Mouse (Mus musculus) forebrain, embryonic 16.5 days (tissue): ENCODE data around the gene Rnf13. TPM values are rescaled to one million over a fixed set of nuclear protein-coding genes. Genes with fewer than 3 reads are reported as not detected.

Experiments used
- ATAC-seq: fragments of 200-750 bp; cut with Nextera tagmentation; 2 replicates; pipeline ENCODE4 v1.8.0; 2017; ENCODE audit warnings: mild to moderate bottlenecking, moderate library complexity
- H3K27ac ChIP-seq: fragments of 300-500 bp; sonication (generic); 2 replicates; pipeline ENCODE4 v1.5.1; 2014; ENCODE audit warnings: low read length, control low read depth
- H3K27me3 ChIP-seq: fragments of 300-500 bp; sonication (generic); replicated peaks from 2 replicates; pipeline ENCODE4 v1.6.1; 2014; ENCODE audit warnings: low read length; ENCODE audit not compliant: control insufficient read depth, insufficient read depth
- H3K36me3 ChIP-seq: fragments of 300-500 bp; sonication (generic); 2 replicates; pipeline ENCODE4 v1.6.1; 2014; ENCODE audit not compliant: control insufficient read depth, insufficient read depth
- H3K4me1 ChIP-seq: fragments of 300-500 bp; sonication (generic); replicated peaks from 2 replicates; pipeline ENCODE4 v1.6.1; 2014; ENCODE audit warnings: low read length; ENCODE audit not compliant: control insufficient read depth, insufficient read depth
- H3K4me2 ChIP-seq: fragments of 300-500 bp; sonication (generic); 2 replicates; pipeline ENCODE4 v1.6.1; 2014; ENCODE audit warnings: mild to moderate bottlenecking, low read length, control low read depth
- H3K4me3 ChIP-seq: fragments of 300-500 bp; sonication (generic); replicated peaks from 2 replicates; pipeline ENCODE4 v1.5.1; 2014; ENCODE audit warnings: mild to moderate bottlenecking, low read length, control low read depth
- H3K9ac ChIP-seq: fragments of 300-500 bp; sonication (generic); replicated peaks from 2 replicates; pipeline ENCODE4 v1.6.1; 2014; ENCODE audit warnings: low read depth, low read length, control low read depth
- H3K9me3 ChIP-seq: fragments of 300-500 bp; sonication (generic); 2 replicates; pipeline ENCODE4 v1.6.1; 2016; ENCODE audit warnings: low read length; ENCODE audit not compliant: control insufficient read depth
- WGBS: fragments of 180-500 bp; shearing (Covaris S2); extraction: QIAGEN DNeasy Blood & Tissue Kit; methylation state at CpG from one replicate; pipeline ENCODE4 v1.1.7; 2014; 5-methylcytosine and 5-hydroxymethylcytosine counted together
- polyA plus RNA-seq: library from polyadenylated mRNA; unstranded; fragments of >200 nt; fragmentation: Nextera tagmentation; extraction: Ambion mirVana; gene quantifications from 2 replicates; pipeline ENCODE4 v1.2.1, GENCODE M21; 2015

Gene Rnf13
- polyA plus RNA-seq, 1 experiment from 2014 or later: 94.1 TPM

DNA sequence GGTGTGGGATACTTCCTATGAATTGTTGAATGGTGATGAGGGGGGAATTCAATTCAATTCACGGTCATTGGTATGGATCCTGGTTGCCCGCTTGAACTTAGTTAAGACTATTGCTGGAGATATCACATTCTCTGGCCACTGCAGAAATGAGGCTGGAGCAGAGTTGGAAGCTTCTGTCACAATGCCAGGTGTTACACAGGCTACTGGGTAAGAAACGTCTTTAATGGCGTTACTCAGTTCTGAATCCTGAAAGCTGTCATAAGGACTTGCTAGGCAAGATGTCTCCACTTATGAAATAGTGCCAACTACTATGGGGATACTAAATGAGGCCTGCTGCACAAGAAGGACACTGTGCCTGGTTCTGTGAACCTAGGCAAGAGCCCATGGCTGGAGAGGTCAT is 101.0 kb downstream of the Rnf13 start:
- Histone ChIP-seq H3K27ac (no peak overlapping the region), H3K9ac (no peak overlapping the region), H3K27me3 (no peaks in the 10 kb centered on the region), H3K4me1 (no peaks in the 10 kb centered on the region), H3K36me3 (peaks cover 11% of the 10 kb centered on the region), H3K4me2 (no peak overlapping the region), H3K4me3 (no peak overlapping the region), H3K9me3 (no peaks in the 10 kb centered on the region)
- ATAC-seq: no peak
- WGBS: 88% methylated on average over 4 of the region's 4 CpGs

GRCm38 (mm10) chr3:57843775-57844174 is 107.9 kb downstream of the Rnf13 start:
- no peak overlapping the region for H3K4me2 ChIP-seq
- no peak overlapping the region for H3K9ac ChIP-seq
- no peak overlapping the region for H3K27ac ChIP-seq
- peaks cover 23% of the 10 kb centered on the region for H3K36me3 ChIP-seq
- no peak for ATAC-seq
- peaks cover 17% of the 10 kb centered on the region for H3K4me1 ChIP-seq
- H3K27me3 ChIP-seq: no peaks in the 10 kb centered on the region
- no peaks in the 10 kb centered on the region for H3K9me3 ChIP-seq
- H3K4me3 ChIP-seq: no peak overlapping the region

- Histone ChIP-seq H3K27me3 (no peaks in the 10 kb centered on the region), H3K27ac (peak overlapping the region; percentile 98), H3K4me3 (peak overlapping the region; percentile 100), H3K4me1 (peaks cover 17% of the 10 kb centered on the region), H3K36me3 (peaks cover 18% of the 10 kb centered on the region), H3K9me3 (no peaks in the 10 kb centered on the region), H3K9ac (peak overlapping the region; percentile 100), H3K4me2 (peak overlapping the region; percentile 70)
- ATAC-seq: no peak
- WGBS: 3% methylated on average over 11 of the region's 11 CpGs
Observed at GRCm38 (mm10) chr3:57845786-57846661, 110.2 kb downstream of the Rnf13 start.

GRCm38 (mm10) chr3:57846662-57846911 is 110.7 kb downstream of the Rnf13 start:
- peak; percentile 0; the same call in 1 of the 2 replicates for ATAC-seq
- H3K4me2 ChIP-seq: peak overlapping the region; percentile 70

GRCm38 (mm10) chr3:57846912-57847759 is 111.3 kb downstream of the Rnf13 start:
- ATAC-seq: peak; percentile 89

More at GRCm38 (mm10) chr3:57846662-57846911, 110.7 kb downstream of the Rnf13 start:
- WGBS: 1% methylated on average over 9 of the region's 9 CpGs
- Histone ChIP-seq H3K36me3 (peaks cover 18% of the 10 kb centered on the region), H3K27ac (peak overlapping the region; percentile 98), H3K9ac (peak overlapping the region; percentile 100), H3K27me3 (no peaks in the 10 kb centered on the region), H3K9me3 (no peaks in the 10 kb centered on the region), H3K4me1 (peaks cover 17% of the 10 kb centered on the region), H3K4me3 (peak overlapping the region; percentile 100)

GRCm38 (mm10) chr3:57847760-57848185 is 111.9 kb downstream of the Rnf13 start, which contains the start of gene Pfn2:
Pfn2 (minus strand) TSS chr3:57848079.
- Histone ChIP-seq H3K4me1 (peaks cover 17% of the 10 kb centered on the region), H3K9me3 (no peaks in the 10 kb centered on the region), H3K36me3 (peaks cover 9% of the 10 kb centered on the region), H3K4me3 (peak within 1 kb of the TSS; percentile 100), H3K9ac (peak within 1 kb of the TSS; percentile 100), H3K27ac (peak within 1 kb of the TSS; percentile 98), H3K27me3 (no peaks in the 10 kb centered on the region), H3K4me2 (peak within 1 kb of the TSS; percentile 74)
- ATAC-seq: peak; percentile 84
- WGBS: 0% methylated on average over 41 of the region's 52 CpGs

More at GRCm38 (mm10) chr3:57846912-57847759, 111.3 kb downstream of the Rnf13 start:
- Histone ChIP-seq H3K4me3 (peak overlapping the region; percentile 100), H3K27ac (peak overlapping the region; percentile 98), H3K9ac (peak overlapping the region; percentile 100), H3K36me3 (peaks cover 15% of the 10 kb centered on the region), H3K27me3 (no peaks in the 10 kb centered on the region), H3K4me2 (peak overlapping the region; percentile 74), H3K4me1 (peaks cover 17% of the 10 kb centered on the region), H3K9me3 (no peaks in the 10 kb centered on the region)
- under 1% methylated on average over 74 of the region's 104 CpGs for WGBS

- Histone ChIP-seq H3K27me3 (no peaks in the 10 kb centered on the region), H3K36me3 (no peaks in the 10 kb centered on the region), H3K4me3 (no peak overlapping the region), H3K9ac (no peak overlapping the region), H3K4me2 (no peak overlapping the region), H3K4me1 (no peaks in the 10 kb centered on the region), H3K9me3 (no peaks in the 10 kb centered on the region), H3K27ac (no peak overlapping the region)
- ATAC-seq: no peak
- WGBS: 57% methylated on average over 3 of the region's 3 CpGs
Observed at GRCm38 (mm10) chr3:57882945-57883344, 147.1 kb downstream of the Rnf13 start.
